Mouse (Mus musculus): ENCODE measurements around the gene Cfap36.

- TF ChIP-seq CTCF (IDR thresholded peaks at IDR 0.05; ENCODE audit: low read depth, low read length) (no peak), POLR2A (IDR thresholded peaks at IDR 0.05; ENCODE audit: extremely low read depth, insufficient read depth, low read length) (no peak)
These were observed 27.5 kb upstream of the Cfap36 start for GRCm38 (mm10) chr11:29274758-29275157.

All from liver, adult 2 months (tissue).